Mouse (Mus musculus): ENCODE data around the gene Gpc2.

GRCm38 (mm10) chr5:138283540-138283939 is 3.7 kb upstream of the Gpc2 start:
- no peak for TF ChIP-seq CTCF (IDR thresholded peaks at IDR 0.05; ENCODE audit: insufficient read depth, low read depth, low read length)
- no peak for TF ChIP-seq POLR2A (IDR thresholded peaks at IDR 0.05; ENCODE audit: insufficient read depth, low read depth, low read length)

Measured in olfactory bulb, adult 2 months (tissue).